Mouse (Mus musculus) neural tube, embryonic 11.5 days (tissue): ENCODE results near the gene 4931422A03Rik. TPM values are rescaled to one million over a fixed set of nuclear protein-coding genes. Genes with fewer than 3 reads are reported as not detected.

Experiments used
- ATAC-seq: fragments of 200-750 bp; cut with Nextera tagmentation; 2 replicates; pipeline ENCODE4 v1.8.0; 2017; ENCODE audit warnings: moderate number of reproducible peaks, mild to moderate bottlenecking, moderate TSS enrichment, moderate library complexity; ENCODE audit not compliant: insufficient read depth, low FRiP score, low TSS enrichment
- DNase-seq: peaks from one replicate; pipeline ENCODE4 v3.0.0-alpha.2; 2015; ENCODE audit warnings: low spot score
- H3K27ac ChIP-seq: fragments of 300-500 bp; sonication (generic); 2 replicates; pipeline ENCODE4 v1.5.1; 2014; ENCODE audit warnings: low read depth, mild to moderate bottlenecking, low read length
- H3K27me3 ChIP-seq: fragments of 300-500 bp; sonication (generic); 2 replicates; pipeline ENCODE4 v1.6.1; 2014; ENCODE audit warnings: mild to moderate bottlenecking, low read length, mixed read lengths; ENCODE audit not compliant: control insufficient read depth, insufficient read depth
- H3K36me3 ChIP-seq: fragments of 300-500 bp; sonication (generic); 2 replicates; pipeline ENCODE4 v1.6.1; 2014; ENCODE audit warnings: mild to moderate bottlenecking, low read length, moderate library complexity, mixed read lengths; ENCODE audit not compliant: control insufficient read depth, insufficient read depth
- H3K4me1 ChIP-seq: fragments of 300-500 bp; sonication (generic); 2 replicates; pipeline ENCODE4 v1.6.1; 2014; ENCODE audit warnings: low read length, mixed read lengths; ENCODE audit not compliant: control insufficient read depth, insufficient read depth
- H3K4me2 ChIP-seq: fragments of 300-500 bp; sonication (generic); 2 replicates; pipeline ENCODE4 v1.6.1; 2014; ENCODE audit warnings: low read depth, mild to moderate bottlenecking, moderate library complexity
- H3K4me3 ChIP-seq: fragments of 300-500 bp; sonication (generic); 2 replicates; pipeline ENCODE4 v1.5.1; 2014; ENCODE audit warnings: low read depth, low read length
- H3K9ac ChIP-seq: fragments of 300-500 bp; sonication (generic); 2 replicates; pipeline ENCODE4 v1.6.1; 2014; ENCODE audit warnings: mild to moderate bottlenecking, low read length
- H3K9me3 ChIP-seq: fragments of 300-500 bp; sonication (generic); 2 replicates; pipeline ENCODE4 v1.6.1; 2016; ENCODE audit warnings: low read length; ENCODE audit not compliant: control insufficient read depth
- WGBS: fragments of 180-500 bp; shearing (Covaris S2); extraction: QIAGEN DNeasy Blood & Tissue Kit; methylation state at CpG from one replicate; pipeline ENCODE4 v1.1.7; 2014; 5-methylcytosine and 5-hydroxymethylcytosine counted together
- polyA plus RNA-seq: library from polyadenylated mRNA; unstranded; fragments of >200 nt; fragmentation: Nextera tagmentation; extraction: Ambion mirVana; gene quantifications from 2 replicates; pipeline ENCODE4 v1.2.1, GENCODE M21; 2014

Gene 4931422A03Rik
- polyA plus RNA-seq, 1 experiment from 2014 or later, result 1.0 TPM

- Histone ChIP-seq H3K4me1 (no peaks in the 10 kb centered on the region), H3K36me3 (no peaks in the 10 kb centered on the region), H3K4me2 (no peak overlapping the region), H3K27ac (no peak overlapping the region), H3K4me3 (no peak overlapping the region), H3K27me3 (no peaks in the 10 kb centered on the region), H3K9ac (no peak overlapping the region), H3K9me3 (no peaks in the 10 kb centered on the region)
- ATAC-seq, result no peak
- 93% methylated on average over 2 of the region's 2 CpGs for WGBS
- no peak for DNase-seq
These were observed 83.3 kb downstream of the 4931422A03Rik start for GRCm38 (mm10) chr2:103944859-103945258.

GRCm38 (mm10) chr2:103941085-103941484, 87.1 kb downstream of the 4931422A03Rik start:
- no peak overlapping the region for H3K27ac ChIP-seq
- DNase-seq (no peak), ATAC-seq (no peak)
- H3K4me1 ChIP-seq, result no peaks in the 10 kb centered on the region
- H3K4me2 ChIP-seq, result no peak overlapping the region
- WGBS, result 72% methylated on average over 3 of the region's 3 CpGs
- no peaks in the 10 kb centered on the region for H3K27me3 ChIP-seq
- no peaks in the 10 kb centered on the region for H3K36me3 ChIP-seq
- no peaks in the 10 kb centered on the region for H3K9me3 ChIP-seq
- no peak overlapping the region for H3K4me3 ChIP-seq
- no peak overlapping the region for H3K9ac ChIP-seq

- Histone ChIP-seq H3K36me3 (no peaks in the 10 kb centered on the region), H3K4me2 (no peak overlapping the region), H3K9ac (no peak overlapping the region), H3K27ac (no peak overlapping the region), H3K9me3 (no peaks in the 10 kb centered on the region), H3K4me1 (no peaks in the 10 kb centered on the region), H3K27me3 (no peaks in the 10 kb centered on the region), H3K4me3 (no peak overlapping the region)
- DNase-seq, result no peak
- ATAC-seq, result no peak
These were observed 89.2 kb downstream of the 4931422A03Rik start for GRCm38 (mm10) chr2:103939003-103939402.

- no peak for ATAC-seq
- Histone ChIP-seq H3K9me3 (no peaks in the 10 kb centered on the region), H3K27me3 (no peaks in the 10 kb centered on the region), H3K4me1 (no peaks in the 10 kb centered on the region), H3K36me3 (no peaks in the 10 kb centered on the region), H3K4me3 (no peak overlapping the region), H3K4me2 (no peak overlapping the region), H3K27ac (no peak overlapping the region), H3K9ac (no peak overlapping the region)
- 76% methylated on average over 1 of the region's 1 CpGs for WGBS
- DNase-seq, result no peak
These were observed 89.6 kb downstream of the 4931422A03Rik start for GRCm38 (mm10) chr2:103938573-103938972.

- Histone ChIP-seq H3K27ac (no peak overlapping the region), H3K4me3 (no peak overlapping the region), H3K4me2 (no peak overlapping the region), H3K4me1 (no peaks in the 10 kb centered on the region), H3K9ac (no peak overlapping the region), H3K36me3 (no peaks in the 10 kb centered on the region), H3K9me3 (no peaks in the 10 kb centered on the region), H3K27me3 (no peaks in the 10 kb centered on the region)
- WGBS, result 80% methylated on average over 2 of the region's 2 CpGs
- ATAC-seq (no peak), DNase-seq (no peak)
These were observed 90.5 kb downstream of the 4931422A03Rik start for GRCm38 (mm10) chr2:103937670-103938069.

- ATAC-seq, result no peak
- WGBS, result 92% methylated on average over 2 of the region's 2 CpGs
- H3K4me3 ChIP-seq, result no peak overlapping the region
These were observed 91.5 kb downstream of the 4931422A03Rik start for GRCm38 (mm10) chr2:103936666-103937065.

GRCm38 (mm10) chr2:103935691-103936435, 92.3 kb downstream of the 4931422A03Rik start:
- ATAC-seq (no peak), DNase-seq (no peak)
- Histone ChIP-seq H3K9ac (no peak overlapping the region), H3K4me1 (no peaks in the 10 kb centered on the region), H3K4me3 (no peak overlapping the region), H3K27ac (no peak overlapping the region), H3K9me3 (no peaks in the 10 kb centered on the region), H3K27me3 (no peaks in the 10 kb centered on the region), H3K4me2 (no peak overlapping the region), H3K36me3 (no peaks in the 10 kb centered on the region)
- 73% methylated on average over 10 of the region's 10 CpGs for WGBS

More at GRCm38 (mm10) chr2:103936666-103937065, 91.5 kb downstream of the 4931422A03Rik start:
- H3K4me2 ChIP-seq, result no peak overlapping the region
- H3K27ac ChIP-seq, result no peak overlapping the region
- DNase-seq, result no peak
- H3K9me3 ChIP-seq, result no peaks in the 10 kb centered on the region
- no peaks in the 10 kb centered on the region for H3K36me3 ChIP-seq
- H3K4me1 ChIP-seq, result no peaks in the 10 kb centered on the region
- H3K9ac ChIP-seq, result no peak overlapping the region
- H3K27me3 ChIP-seq, result no peaks in the 10 kb centered on the region

GRCm38 (mm10) chr2:103934670-103935069, 93.5 kb downstream of the 4931422A03Rik start:
- H3K9me3 ChIP-seq, result no peaks in the 10 kb centered on the region
- no peak overlapping the region for H3K27ac ChIP-seq
- H3K9ac ChIP-seq, result no peak overlapping the region
- WGBS, result 79% methylated on average over 3 of the region's 3 CpGs
- ATAC-seq (no peak), DNase-seq (no peak)
- no peak overlapping the region for H3K4me3 ChIP-seq
- no peaks in the 10 kb centered on the region for H3K4me1 ChIP-seq
- H3K36me3 ChIP-seq, result no peaks in the 10 kb centered on the region
- H3K27me3 ChIP-seq, result no peaks in the 10 kb centered on the region
- no peak overlapping the region for H3K4me2 ChIP-seq

- H3K27ac ChIP-seq, result no peak overlapping the region
- H3K4me3 ChIP-seq, result no peak overlapping the region
- H3K4me1 ChIP-seq, result no peaks in the 10 kb centered on the region
- WGBS, result 50% methylated on average over 7 of the region's 7 CpGs
- H3K9me3 ChIP-seq, result no peaks in the 10 kb centered on the region
- no peak for ATAC-seq
- H3K36me3 ChIP-seq, result no peaks in the 10 kb centered on the region
- no peaks in the 10 kb centered on the region for H3K27me3 ChIP-seq
- no peak for DNase-seq
- no peak overlapping the region for H3K4me2 ChIP-seq
- no peak overlapping the region for H3K9ac ChIP-seq
These were observed 93.9 kb downstream of the 4931422A03Rik start for GRCm38 (mm10) chr2:103934270-103934669.
